In the genomic region with DNA sequence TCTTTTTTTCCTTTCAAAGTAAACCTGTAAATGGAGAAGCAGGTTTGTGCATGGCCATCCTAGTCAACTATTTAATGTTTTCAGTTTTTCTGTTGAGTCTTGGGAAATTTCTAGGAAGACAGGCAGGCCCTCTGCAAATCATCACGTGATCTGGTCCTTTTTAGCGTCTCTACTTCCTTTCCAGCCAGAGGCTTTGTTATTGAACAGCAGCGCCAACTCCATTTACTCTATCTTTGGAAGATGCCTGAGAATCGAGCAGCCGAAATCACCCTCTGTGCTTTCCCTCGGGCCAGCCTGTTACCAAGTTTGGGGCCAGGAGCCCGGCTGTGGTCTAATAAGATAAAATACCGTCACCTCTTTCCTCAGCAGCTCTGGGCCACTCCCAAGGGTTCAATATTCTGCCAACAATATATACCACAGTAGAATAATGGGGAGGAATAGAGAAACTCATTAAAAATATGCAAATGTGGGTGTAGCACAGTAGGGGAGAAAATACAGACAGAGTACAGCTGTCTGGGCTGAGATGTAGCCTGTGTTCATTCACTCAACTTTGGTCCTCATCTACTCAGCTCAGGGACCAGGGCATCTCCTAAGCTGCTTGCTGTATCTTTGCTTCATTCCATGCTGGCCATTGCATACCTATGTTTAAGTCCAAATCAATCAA, we compare ENCODE assay signal across 10 mouse cellular contexts. TPM values are rescaled to one million over a fixed set of nuclear protein-coding genes. Genes with fewer than 3 reads are reported as not detected.
DNase-seq lines count a peak whose midpoint lies in the region; ATAC-seq and TF ChIP-seq lines count a peak whose summit lies in the region.
"Had no signal": no experiment of that assay in that cellular context is flagged by ENCODE, and none has a peak within 500 bp of the region (broad histone marks: within the 10 kb centered on the region; RNA-seq: fewer than 3 reads in every experiment).

No protein-coding gene starts in this region.

- H3K4me3 ChIP-seq in liver, embryonic 12.5 days, result no peak overlapping the region
- no peak overlapping the region for H3K4me3 ChIP-seq in liver, postnatal 0 days (ENCODE audit: low read depth, low read length)
- H3K4me3 ChIP-seq in heart, embryonic 14.5 days (ENCODE audit: control insufficient read depth in 1 of 2, insufficient read depth in 1 of 2, low read depth in 1 of 2, low read length in 2 of 2), result no peak overlapping the region
- no peak overlapping the region for H3K4me3 ChIP-seq in neural tube, embryonic 13.5 days
- H3K4me3 ChIP-seq: left cerebral cortex, adult 2 months; liver, embryonic 15.5 days; midbrain, embryonic 12.5 days had no signal

- 36% methylated on average over 8 of the region's 8 CpGs for WGBS in liver, embryonic 12.5 days (ENCODE audit: insufficient replicate concordance)
- 42% methylated on average over 8 of the region's 8 CpGs for WGBS in liver, postnatal 0 days (ENCODE audit: insufficient replicate concordance)
- 18% methylated on average over 8 of the region's 8 CpGs for WGBS in heart, embryonic 14.5 days
- WGBS in neural tube, embryonic 13.5 days, result 20% methylated on average over 8 of the region's 8 CpGs

- no peak for TF ChIP-seq CTCF in liver, postnatal 0 days (IDR thresholded peaks at IDR 0.05; ENCODE audit: low read depth)
- TF ChIP-seq CTCF in brain, embryonic 14.5 days (IDR thresholded peaks at IDR 0.05; ENCODE audit: borderline replicate concordance, extremely low read depth, insufficient read depth, insufficient read length), result no peak

- H3K4me2 ChIP-seq in liver, embryonic 12.5 days, result peak overlapping the region; percentile 5; the same call in 1 of the 2 replicates
- no peak overlapping the region for H3K4me2 ChIP-seq in liver, postnatal 0 days (ENCODE audit: low read depth, low read length)
- H3K4me2 ChIP-seq in heart, embryonic 14.5 days (ENCODE audit: low read length), result peak overlapping the region; percentile 2; the same call in 1 of the 2 replicates
- peak overlapping the region; percentile 21; the same call in 1 of the 2 replicates for H3K4me2 ChIP-seq in neural tube, embryonic 13.5 days
- H3K4me2 ChIP-seq: liver, embryonic 15.5 days; midbrain, embryonic 12.5 days had no signal

- no peak for ATAC-seq in liver, embryonic 12.5 days
- no peak for ATAC-seq in liver, postnatal 0 days
- ATAC-seq in heart, embryonic 14.5 days (ENCODE audit: insufficient number of reproducible peaks, insufficient read depth, low FRiP score, low read depth), result no peak
- ATAC-seq in neural tube, embryonic 13.5 days (ENCODE audit: low read depth), result peak; percentile 81

- TF ChIP-seq POLR2A in brain, embryonic 14.5 days (IDR thresholded peaks at IDR 0.05; ENCODE audit: borderline replicate concordance, extremely low read depth, insufficient read depth, insufficient read length, poor library complexity, severe bottlenecking), result no peak

- H3K27ac ChIP-seq in liver, embryonic 12.5 days, result no peak overlapping the region
- no peak overlapping the region for H3K27ac ChIP-seq in liver, postnatal 0 days (ENCODE audit: low read depth)
- H3K27ac ChIP-seq in heart, embryonic 14.5 days (replicated peaks in 1 of 2; ENCODE audit: control insufficient read depth in 1 of 2, insufficient read depth in 1 of 2, low read depth in 2 of 2, low read length in 2 of 2), result no peak overlapping the region
- peak overlapping the region; percentile 61 for H3K27ac ChIP-seq in neural tube, embryonic 13.5 days (replicated peaks)
- H3K27ac ChIP-seq: left cerebral cortex, adult 2 months; liver, embryonic 15.5 days; midbrain, embryonic 12.5 days had no signal

- no peaks in the 10 kb centered on the region for H3K9me3 ChIP-seq in liver, embryonic 12.5 days (replicated peaks)
- H3K9me3 ChIP-seq in liver, postnatal 0 days (ENCODE audit: low read length), result no peaks in the 10 kb centered on the region
- H3K9me3 ChIP-seq in heart, embryonic 14.5 days (ENCODE audit: control insufficient read depth, low read length), result no peaks in the 10 kb centered on the region
- H3K9me3 ChIP-seq in neural tube, embryonic 13.5 days, result no peaks in the 10 kb centered on the region
- H3K9me3 ChIP-seq: liver, embryonic 15.5 days; midbrain, embryonic 12.5 days had no signal

- H3K36me3 ChIP-seq in liver, embryonic 12.5 days, result no peaks in the 10 kb centered on the region
- H3K36me3 ChIP-seq in liver, postnatal 0 days (replicated peaks; ENCODE audit: insufficient read depth, low read length), result no peaks in the 10 kb centered on the region
- H3K36me3 ChIP-seq in heart, embryonic 14.5 days (ENCODE audit: control insufficient read depth, insufficient read depth, low read length), result no peaks in the 10 kb centered on the region
- H3K36me3 ChIP-seq in neural tube, embryonic 13.5 days, result no peaks in the 10 kb centered on the region
- H3K36me3 ChIP-seq: liver, embryonic 15.5 days; midbrain, embryonic 12.5 days had no signal

- no peak for TF ChIP-seq EP300 in liver, postnatal 0 days (IDR thresholded peaks at IDR 0.05; ENCODE audit: low read depth)

- H3K4me1 ChIP-seq in liver, embryonic 12.5 days, result no peaks in the 10 kb centered on the region
- H3K4me1 ChIP-seq in liver, postnatal 0 days (ENCODE audit: insufficient read depth), result no peaks in the 10 kb centered on the region
- H3K4me1 ChIP-seq in heart, embryonic 14.5 days (ENCODE audit: control insufficient read depth in 2 of 2, insufficient read depth in 2 of 2, low read length in 2 of 2), result peaks cover 0 to 8% of the 10 kb centered on the region in 2 experiments; a peak in 2 of 4 replicates
- H3K4me1 ChIP-seq in neural tube, embryonic 13.5 days (replicated peaks), result peaks cover 18% of the 10 kb centered on the region

- DNase-seq in liver, postnatal 0 days, result no peak
- peak; percentile 71 for DNase-seq in brain, embryonic 14.5 days (ENCODE audit: low read depth)
- DNase-seq in urinary bladder, postnatal 14 days (ENCODE audit: low spot score), result no peak
- DNase-seq in spleen, adult 18-20 months, result no peak

- no peak overlapping the region for H3K9ac ChIP-seq in liver, embryonic 12.5 days
- H3K9ac ChIP-seq in liver, postnatal 0 days (replicated peaks), result no peak overlapping the region
- H3K9ac ChIP-seq in heart, embryonic 14.5 days (ENCODE audit: low read length), result no peak overlapping the region
- no peak overlapping the region for H3K9ac ChIP-seq in neural tube, embryonic 13.5 days
- H3K9ac ChIP-seq: liver, embryonic 15.5 days; midbrain, embryonic 12.5 days had no signal

- no peaks in the 10 kb centered on the region for H3K27me3 ChIP-seq in liver, embryonic 12.5 days (replicated peaks)
- H3K27me3 ChIP-seq in liver, postnatal 0 days (ENCODE audit: insufficient read depth, low read length), result no peaks in the 10 kb centered on the region
- H3K27me3 ChIP-seq in heart, embryonic 14.5 days (ENCODE audit: control insufficient read depth, insufficient read depth, low read length), result no peaks in the 10 kb centered on the region
- no peaks in the 10 kb centered on the region for H3K27me3 ChIP-seq in neural tube, embryonic 13.5 days
- H3K27me3 ChIP-seq: liver, embryonic 15.5 days; midbrain, embryonic 12.5 days had no signal

RNA-seq across cellular contexts. Expression of gene Tspan3, which starts 15.0 kb away (rescaled TPM):
- polyA plus RNA-seq in liver, embryonic 12.5 days (2016; fragmentation: Nextera tagmentation; extraction: Ambion mirVana), result 70.5 and 70.6 TPM in 2 replicates
- polyA plus RNA-seq in liver, postnatal 0 days (2015; fragmentation: Nextera tagmentation; extraction: Ambion mirVana), result 23.1 and 23.4 TPM in 2 replicates
- polyA plus RNA-seq in brain, embryonic 14.5 days (2012; rRNA removed), result 382 and 433 TPM in 2 replicates
- polyA plus RNA-seq in heart, embryonic 14.5 days (2014; fragmentation: Nextera tagmentation; extraction: Ambion mirVana), result 469 and 487 TPM in 2 replicates
- 602 and 606 TPM in 2 replicates for polyA plus RNA-seq in neural tube, embryonic 13.5 days (2015; fragmentation: Nextera tagmentation; extraction: Ambion mirVana)
